Mouse (Mus musculus) heart, postnatal 0 days (tissue): Measurements from ENCODE around the gene Scyl1.

Experiments used
- CTCF ChIP-seq: IDR thresholded peaks from 2 replicates; pipeline ENCODE4 v1.5.1; 2016; ENCODE audit warnings: antibody characterized with exemption, control low read depth, low read depth
- EP300 ChIP-seq: IDR thresholded peaks from 2 replicates; pipeline ENCODE4 v1.6.1; 2016; ENCODE audit warnings: antibody characterized with exemption, low read depth

DNA sequence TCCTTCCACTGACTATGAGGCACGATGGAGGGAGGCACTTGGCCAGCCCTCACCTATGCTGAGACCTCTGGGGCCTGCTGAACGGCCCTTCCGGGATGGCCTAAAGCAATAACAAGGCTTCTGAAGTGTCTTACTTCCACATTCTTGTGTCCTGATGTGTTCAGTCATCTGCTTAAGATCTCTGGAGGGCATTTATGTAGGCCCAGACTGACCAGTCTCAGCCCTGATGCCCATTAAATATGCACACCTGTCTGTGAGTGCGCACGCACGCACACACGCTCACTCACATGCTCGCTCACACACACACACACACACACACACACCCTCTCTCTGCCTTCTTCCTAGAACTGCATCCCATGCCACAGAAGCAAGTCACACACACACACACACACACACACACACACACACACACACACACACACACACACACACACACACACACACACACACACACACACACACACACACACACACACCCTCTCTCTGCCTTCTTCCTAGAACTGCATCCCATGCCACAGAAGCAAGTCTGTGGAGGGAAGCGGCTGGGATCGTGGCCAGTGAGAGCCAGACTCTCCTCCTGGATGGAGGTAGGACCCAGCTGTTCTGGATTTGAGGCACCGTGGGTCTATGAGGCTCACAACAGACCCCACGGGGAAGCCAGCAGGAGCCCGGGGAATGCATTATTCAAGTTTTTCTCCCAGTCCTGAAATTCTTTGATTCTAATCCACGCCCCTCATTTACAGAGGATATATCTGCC, 37.9 kb upstream of the Scyl1 start:
- TF ChIP-seq EP300 (no peak), CTCF (no peak)
